Mouse (Mus musculus) ovary, postnatal 36 days (tissue): ENCODE results near the gene Zfp566.
"Not testable (repeated sequence)": the region's sequence is repeated elsewhere in the genome, so short reads cannot be mapped to it uniquely, and the experiment has no call there.

Source experiments
- DNase-seq: peaks from one replicate; pipeline ENCODE4 v3.0.0; 2022; ENCODE audit warnings: low spot score, mixed read lengths

Zfp566 gene

DNA sequence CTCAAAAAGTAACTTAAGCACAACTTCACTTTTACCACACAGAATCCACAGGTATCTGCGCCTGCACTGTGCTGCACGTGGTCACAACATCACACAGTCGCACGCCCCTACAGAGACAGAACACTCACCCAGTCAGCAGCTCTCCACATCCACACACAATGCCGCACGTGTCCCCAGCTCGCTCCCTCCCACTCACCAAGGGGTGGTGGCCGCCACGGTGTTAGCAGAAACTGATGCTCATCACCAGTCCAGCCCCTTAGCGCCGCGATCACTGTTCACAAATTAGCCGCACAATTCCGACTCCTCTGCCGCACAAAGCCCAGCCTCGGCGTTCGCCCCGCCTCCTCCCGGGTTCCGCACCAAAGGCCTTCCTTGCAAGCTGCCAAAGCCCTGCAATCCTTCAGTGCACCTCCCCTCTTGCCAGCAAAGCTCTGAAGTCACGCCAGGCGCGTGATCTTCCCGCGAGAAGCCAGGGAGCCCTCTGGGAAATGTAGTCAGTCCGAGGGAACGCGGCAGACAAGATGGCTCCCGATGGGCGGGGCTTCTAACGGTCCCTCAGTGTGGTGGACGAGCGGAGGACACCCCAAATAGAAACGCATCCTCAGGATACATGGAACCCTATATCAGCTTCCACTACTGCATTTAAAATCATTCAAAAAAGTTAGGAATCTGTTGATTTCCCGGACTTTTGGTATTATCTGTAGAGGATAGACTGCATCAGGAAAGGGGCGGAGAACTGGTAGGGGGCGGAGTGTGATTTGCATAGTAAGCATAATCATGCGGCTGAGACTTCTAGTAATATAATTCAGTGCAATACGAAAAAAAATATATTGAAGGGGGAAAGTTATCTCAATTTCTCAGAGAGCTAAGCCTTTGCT, at the start of gene Zfp566, which contains the start of gene Gm26920:
Zfp566 (minus strand) TSS at position 436 of the 878 bp plus-strand sequence.
Gm26920 (minus strand) TSS at position 319 of the 878 bp plus-strand sequence.
- peak; percentile 95 for DNase-seq

GRCm38 (mm10) chr7:30136826-30137225, 46.5 kb upstream of the Zfp566 start:
- DNase-seq, result no peak

DNA sequence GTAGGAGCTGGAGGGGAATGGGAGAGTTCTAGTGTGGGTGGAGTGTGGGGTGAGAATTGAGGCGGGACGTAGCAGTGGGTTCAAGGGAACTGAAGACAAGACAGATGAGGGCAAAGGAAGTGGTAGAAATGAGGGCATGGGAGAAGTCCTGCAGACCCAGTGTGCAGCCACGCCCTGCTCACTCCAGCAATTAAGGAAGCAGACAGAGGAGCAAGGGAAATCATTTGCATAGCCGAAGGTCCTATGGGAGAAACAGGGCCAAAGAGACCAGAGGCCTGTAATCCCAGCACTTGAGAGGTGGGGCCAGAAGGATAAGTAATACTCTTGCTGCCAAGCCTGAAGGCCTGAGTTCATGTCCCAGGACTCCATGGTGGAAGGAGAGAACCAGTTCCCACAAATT, 42.1 kb upstream of the Zfp566 start:
- no peak for DNase-seq

DNA sequence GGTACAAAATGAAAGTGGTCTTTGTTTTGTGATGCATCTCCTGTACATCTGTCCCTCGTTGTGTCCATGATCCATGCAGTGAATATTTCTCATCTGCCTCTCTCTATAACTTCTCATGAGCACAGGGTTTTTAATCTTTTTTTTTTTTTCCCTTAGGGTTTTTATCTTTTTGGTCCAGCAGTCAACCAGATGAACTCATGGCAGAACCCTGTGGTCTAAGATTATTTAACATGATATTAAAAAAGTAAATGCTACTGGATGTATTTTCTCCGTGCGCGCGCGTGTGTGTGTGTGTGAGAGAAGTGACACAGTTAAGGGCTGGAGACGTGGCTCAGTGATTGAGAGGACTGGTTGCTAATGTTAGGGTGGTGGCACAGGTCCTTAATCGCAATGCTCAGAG, 39.6 kb upstream of the Zfp566 start:
- DNase-seq, result no peak

DNA sequence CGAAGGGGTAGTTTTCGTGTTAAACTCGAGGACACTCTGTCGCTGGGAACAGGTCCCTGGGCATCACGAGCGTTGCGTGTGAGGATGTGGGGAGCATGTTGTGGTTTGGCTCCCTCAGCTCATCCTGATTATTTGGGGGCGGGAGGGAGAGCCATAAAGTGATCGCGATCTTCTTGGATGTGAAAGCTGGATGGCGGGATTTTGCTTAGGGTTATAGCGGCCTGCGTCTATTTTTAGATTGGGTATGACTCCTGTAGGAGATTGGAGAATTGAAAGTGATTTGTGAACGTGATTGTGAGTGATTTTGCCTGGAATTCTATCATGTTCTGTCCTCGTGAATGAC, 31.8 kb upstream of the Zfp566 start:
- no peak for DNase-seq

DNA sequence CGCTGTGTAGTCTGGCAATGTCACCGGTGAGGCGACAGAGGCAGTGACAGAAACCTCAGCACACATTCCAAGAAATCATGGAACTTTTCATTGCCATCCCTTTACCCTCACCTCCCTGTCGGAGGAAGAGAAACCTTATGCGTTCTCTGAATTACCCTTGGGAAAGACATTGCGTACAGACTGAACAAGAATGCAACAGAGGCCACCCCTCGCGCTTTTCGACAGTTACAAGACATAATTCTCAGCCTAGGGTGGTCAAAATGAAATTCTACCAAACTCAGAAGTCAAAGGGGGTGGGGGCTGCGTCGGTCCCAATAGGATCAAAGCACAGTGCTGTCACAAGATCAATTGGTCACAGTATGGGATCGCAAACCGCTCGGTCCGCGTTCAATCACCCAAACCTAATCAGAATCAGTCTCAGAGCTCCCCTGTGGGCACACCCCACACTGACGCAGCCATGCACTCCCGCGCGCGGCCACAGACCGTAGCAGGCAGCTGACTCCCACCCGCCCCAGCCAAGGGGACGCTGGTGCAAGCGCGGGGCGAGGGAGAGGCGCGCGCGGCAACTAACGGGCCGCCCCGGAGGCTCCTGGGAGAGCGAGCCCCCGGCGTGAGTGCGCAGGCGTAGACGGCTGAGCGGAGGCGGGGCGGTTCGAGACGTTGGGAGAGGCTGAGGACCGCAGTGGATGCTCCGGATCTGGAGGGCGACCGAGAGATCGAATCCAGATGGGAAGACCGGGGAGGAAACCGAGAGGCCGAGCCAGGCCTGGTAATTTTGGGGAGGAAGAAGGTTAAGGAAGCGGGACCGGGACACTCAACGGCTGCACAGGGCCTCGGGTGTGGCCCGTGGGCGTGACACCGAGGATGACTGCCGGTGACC, 31.2 kb upstream of the Zfp566 start, which contains the start of gene Zfp382:
Zfp382 (plus strand) TSS at position 635 of the 880 bp plus-strand sequence.
- DNase-seq, result peak; percentile 91

DNA sequence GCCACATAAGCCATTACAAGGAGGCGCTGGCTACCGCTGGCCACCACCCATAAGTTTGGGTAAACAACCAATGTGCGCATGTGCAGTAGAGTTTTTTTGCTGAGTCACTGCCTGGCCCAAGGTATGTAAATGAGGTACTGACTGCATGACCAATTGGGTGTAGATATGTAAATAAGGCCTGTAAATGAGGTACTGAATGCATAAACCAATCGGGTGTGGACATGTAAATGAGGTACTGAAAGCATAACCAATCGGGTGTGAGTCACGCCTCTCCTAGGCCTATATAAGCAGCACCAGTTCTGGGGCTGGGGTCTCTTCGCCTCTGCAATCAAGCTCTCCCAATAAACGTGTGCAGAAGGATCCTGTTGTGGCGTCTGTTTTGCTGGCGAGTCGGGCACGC, 27.6 kb upstream of the Zfp566 start:
- not testable (repeated sequence) for DNase-seq

DNA sequence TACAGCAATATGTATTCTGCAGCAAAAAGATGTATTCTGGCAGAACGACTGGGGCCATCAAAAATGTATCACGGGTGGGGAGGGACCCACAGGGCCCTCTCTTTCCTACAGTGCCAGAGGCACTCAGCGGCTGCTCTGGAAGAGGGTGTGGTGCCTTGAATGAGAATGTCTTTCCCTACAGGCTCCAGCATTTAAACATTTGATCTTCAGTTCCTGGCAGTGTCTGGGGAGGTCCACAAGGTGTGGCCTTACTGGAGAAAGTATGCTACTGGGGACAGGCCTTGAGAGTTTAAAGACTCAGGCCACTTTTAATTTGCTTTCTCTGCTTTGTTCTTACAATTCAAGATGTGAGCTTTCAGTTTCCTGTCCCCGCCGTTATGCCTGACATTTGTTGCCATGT, 25.7 kb upstream of the Zfp566 start:
- DNase-seq, result no peak

DNA sequence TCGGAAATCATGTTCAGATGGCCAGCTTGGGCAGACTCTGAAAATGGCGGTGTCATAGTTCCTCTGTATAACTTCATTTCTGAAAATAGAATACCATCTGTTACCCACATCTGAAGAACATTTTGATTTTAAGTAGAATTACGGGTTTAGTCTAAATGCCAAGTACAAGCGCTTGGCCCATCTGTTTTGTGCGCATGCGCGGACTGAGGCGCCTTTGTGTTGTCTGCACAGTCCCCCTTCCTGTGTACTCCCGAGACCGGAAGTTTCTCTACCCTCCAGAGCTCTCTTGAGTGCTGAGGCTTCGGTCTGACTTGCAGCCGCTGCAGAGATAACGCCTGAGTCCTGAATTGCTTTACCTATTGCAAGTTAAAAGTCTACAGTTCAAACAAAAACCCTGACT, 9.0 kb upstream of the Zfp566 start:
- no peak for DNase-seq

DNA sequence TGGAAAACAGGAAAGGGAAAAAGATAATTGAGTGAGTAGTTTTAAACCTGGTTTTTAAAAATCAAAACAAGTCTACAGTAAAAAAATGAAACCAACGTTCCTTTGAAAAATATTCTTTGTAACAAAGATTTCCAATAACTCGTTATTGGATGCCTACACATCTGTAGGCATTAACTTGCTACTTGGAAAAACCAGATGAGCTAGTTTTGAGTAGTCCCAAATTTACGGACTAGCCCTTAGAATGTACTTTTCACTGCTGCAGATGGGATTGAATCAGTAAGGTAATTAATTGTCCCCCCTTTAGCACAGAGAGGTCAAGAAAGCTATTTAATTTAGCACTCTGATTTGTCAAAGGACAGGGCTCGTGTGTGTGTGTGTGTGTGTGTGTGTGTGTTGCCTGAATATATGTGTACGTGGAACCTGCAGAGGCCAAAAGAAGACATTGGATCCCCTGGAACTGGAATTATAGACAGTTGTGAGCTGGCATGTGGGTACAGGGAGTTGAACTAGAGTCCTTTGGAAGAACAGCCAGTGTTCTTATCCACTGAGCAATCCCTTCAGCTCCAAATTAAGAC, 5.3 kb upstream of the Zfp566 start:
- no peak for DNase-seq

GRCm38 (mm10) chr7:30094646-30095429, 4.5 kb upstream of the Zfp566 start, which contains the start of gene Zfp260:
Zfp260 (plus strand) TSS chr7:30094777.
- DNase-seq, result peak; percentile 87

DNA sequence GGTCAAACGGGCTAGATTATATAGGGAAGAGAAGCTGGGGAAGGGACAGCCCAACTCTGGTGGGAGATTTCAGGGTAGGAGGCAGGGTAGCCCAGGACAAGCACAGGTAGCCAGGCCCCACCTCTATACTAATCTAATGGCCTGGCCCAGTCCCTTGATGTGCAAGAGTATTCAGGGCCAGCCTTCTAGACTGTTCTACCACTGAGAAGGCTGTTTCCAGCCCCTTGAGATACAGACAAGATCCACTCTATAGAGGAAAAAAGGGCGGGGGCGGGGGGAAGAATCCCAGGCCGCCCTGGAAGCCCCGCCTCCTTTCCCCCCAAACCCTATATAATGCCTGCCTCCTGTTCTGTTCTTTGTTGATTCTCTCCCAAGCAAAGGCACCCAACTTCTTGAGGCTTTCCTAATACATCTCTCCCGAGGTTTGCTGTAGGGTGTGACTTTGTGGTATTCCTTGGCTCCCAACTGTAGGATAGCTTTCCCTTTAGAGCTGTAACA, 3.6 kb upstream of the Zfp566 start:
- no peak for DNase-seq

DNA sequence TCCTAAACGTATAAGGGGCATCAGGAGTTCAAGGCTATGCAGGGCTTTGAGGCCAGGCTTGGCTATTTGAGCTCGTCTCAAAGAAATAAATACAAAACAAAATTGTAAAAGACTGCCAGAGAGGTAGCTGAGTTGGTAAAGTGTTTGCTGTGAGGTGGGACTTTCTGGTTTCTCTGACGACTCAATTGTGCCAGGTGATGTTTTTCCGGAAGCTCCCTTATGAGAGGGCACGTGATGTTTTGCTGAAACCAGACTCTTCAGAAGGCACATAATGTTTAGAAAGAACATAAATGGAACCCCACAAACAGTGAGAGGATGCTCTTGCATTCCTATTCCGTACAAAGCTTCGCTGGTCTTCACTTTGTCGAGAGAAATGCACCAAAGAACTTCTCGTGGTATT, 2.3 kb upstream of the Zfp566 start:
- DNase-seq, result no peak

DNA sequence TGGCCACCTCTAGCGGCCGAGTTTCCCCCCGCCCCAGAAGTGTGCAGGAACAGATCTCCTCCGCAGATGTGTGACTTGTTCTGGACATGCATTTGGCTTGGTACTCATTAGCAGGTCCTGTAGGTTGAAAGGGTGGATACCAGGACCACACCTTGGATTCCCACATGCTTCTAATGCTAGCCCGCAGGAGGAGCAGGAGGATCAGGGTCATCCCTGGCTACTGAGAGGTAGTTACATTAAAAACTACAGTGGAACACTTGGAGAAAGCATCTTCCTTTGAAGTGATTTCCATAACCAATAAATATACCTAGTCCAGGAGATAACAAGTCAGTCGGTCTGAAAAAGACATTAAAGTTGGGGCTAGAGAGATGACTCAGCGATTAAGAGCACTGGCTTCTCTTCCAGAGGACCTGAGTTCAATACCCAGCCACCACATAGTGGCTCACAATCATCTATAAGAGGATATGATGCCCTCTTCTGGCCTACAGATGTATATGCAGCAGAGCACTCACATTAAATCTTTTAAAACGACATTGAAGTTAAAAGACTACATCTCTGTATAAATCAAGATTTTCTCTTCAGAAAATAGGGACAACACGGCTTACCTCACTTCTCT, 751 bp upstream of the Zfp566 start:
- no peak for DNase-seq

DNA sequence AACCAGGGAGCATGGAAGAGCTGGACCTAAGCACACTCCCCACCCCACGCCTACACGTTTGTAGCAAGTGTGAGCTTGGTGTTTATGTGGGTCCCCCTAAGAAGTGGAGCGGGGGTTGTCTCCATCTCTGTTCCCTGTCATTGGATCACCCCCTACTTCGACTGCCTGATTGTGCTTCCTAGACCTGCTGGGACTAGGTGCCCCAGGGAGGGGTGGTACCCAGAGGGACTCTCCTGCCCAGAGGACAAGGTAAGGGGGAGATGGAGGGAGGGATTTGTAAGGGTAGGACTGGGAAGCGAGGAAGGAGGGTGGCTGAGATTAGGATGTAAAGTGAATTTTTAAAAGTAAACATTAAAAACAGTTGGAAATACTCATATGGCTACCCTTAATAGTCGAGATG, 922 bp downstream of the Zfp566 start:
- no peak for DNase-seq

- no peak for DNase-seq
Observed at GRCm38 (mm10) chr7:30086524-30086923, 3.8 kb downstream of the Zfp566 start.

DNA sequence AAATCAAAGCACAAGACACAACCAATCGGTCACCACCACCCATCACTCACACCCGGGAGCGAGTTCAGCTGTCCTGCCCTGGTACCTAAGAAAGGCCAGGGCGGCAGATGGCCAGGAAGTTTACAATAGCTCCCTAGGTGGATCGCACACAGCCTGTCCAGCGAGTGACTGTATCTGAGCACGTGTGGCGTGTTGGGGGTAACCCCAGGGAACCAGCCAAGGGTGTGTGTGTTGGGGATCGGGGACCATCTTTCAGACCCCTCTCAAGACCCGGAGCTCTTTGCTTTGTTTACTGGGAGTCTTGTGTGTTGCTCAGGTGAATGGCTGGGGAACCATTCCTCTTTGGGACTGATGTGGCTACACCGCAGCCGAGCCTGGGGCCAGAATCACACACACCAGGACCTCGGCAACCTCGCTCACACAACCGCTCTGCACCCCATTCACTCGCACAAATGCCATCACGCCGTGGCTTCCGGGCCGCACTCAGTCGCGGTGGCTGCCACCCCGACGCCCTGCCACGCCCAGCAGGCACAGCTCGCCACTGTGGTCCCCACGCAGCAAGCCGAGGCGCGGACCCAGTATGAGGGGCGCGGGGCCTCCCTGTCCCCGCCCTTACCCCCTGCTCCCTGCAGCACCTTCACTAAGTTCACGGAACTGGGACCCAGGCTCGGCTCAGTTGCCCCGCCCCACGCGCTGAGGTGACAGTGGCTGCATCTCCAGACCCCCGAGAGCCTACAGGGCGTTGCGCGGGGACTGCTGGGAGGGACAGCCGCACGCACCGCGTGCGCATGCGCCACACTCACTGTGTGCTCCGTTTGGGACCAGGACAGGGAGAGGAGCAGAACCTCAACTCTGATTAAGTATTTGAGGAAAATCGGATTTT, 17.9 kb downstream of the Zfp566 start, which contains the start of gene Zfp82:
Zfp82 (minus strand) TSS at position 755 of the 883 bp plus-strand sequence.
- DNase-seq, result peak; percentile 84

DNA sequence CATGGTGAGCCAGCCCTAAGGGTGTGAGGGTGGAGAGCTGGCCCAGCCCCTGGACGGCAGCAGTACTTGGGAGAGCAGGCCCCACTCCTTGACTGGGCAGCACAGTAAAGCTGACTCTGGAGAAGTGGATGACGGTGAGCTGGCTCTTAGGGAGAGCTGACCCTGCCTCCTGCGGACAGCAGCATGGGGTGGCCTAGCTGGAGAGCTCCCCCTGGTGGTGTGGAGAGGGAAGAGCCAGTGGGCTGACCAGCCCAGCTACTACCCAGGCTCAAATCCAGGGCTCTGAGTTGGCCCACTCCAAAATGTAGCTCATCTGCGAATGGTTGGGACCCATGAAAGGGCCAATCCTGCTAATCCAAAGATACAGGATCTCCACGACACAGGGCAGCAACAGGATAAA, 25.7 kb downstream of the Zfp566 start:
- DNase-seq, result no peak

- no peak for DNase-seq
Observed at GRCm38 (mm10) chr7:30062478-30062877, 27.8 kb downstream of the Zfp566 start.

GRCm38 (mm10) chr7:30060341-30060740, 30.0 kb downstream of the Zfp566 start:
- no peak for DNase-seq
